Mouse (Mus musculus) lung, embryonic 16.5 days (tissue): ENCODE measurements around the gene Tpbg. TPM values are rescaled to one million over a fixed set of nuclear protein-coding genes. Genes with fewer than 3 reads are reported as not detected.
A peak's percentile ranks its signal among the peaks of the same experiment; 100 is the strongest.
"Not testable (repeated sequence)": the region's sequence is repeated elsewhere in the genome, so short reads cannot be mapped to it uniquely, and the experiment has no call there.

Experiments used
- ATAC-seq: fragments of 200-750 bp; cut with Nextera tagmentation; 2 replicates; pipeline ENCODE4 v1.8.0; 2017; ENCODE audit warnings: low read depth, mild to moderate bottlenecking, moderate library complexity
- H3K27ac ChIP-seq: fragments of 300-500 bp; sonication (generic); 2 replicates; pipeline ENCODE4 v1.5.1; 2014; ENCODE audit warnings: mild to moderate bottlenecking, control low read depth, low read length
- H3K27me3 ChIP-seq: fragments of 300-500 bp; sonication (generic); 2 replicates; pipeline ENCODE4 v1.6.1; 2014; ENCODE audit warnings: low read depth, low read length, mixed read lengths; ENCODE audit not compliant: control insufficient read depth, insufficient read depth
- H3K36me3 ChIP-seq: fragments of 300-500 bp; sonication (generic); 2 replicates; pipeline ENCODE4 v1.6.1; 2014; ENCODE audit warnings: low read length; ENCODE audit not compliant: control insufficient read depth, insufficient read depth
- H3K4me1 ChIP-seq: fragments of 300-500 bp; sonication (generic); replicated peaks from 2 replicates; pipeline ENCODE4 v1.6.1; 2014; ENCODE audit warnings: low read length, mixed read lengths; ENCODE audit not compliant: control insufficient read depth, insufficient read depth
- H3K4me2 ChIP-seq: fragments of 300-500 bp; sonication (generic); 2 replicates; pipeline ENCODE4 v1.6.1; 2014; ENCODE audit warnings: low read depth, low read length, control low read depth
- H3K4me3 ChIP-seq: fragments of 300-500 bp; sonication (generic); 2 replicates; pipeline ENCODE4 v1.5.1; 2014; ENCODE audit warnings: mild to moderate bottlenecking, low read length, control low read depth
- H3K9ac ChIP-seq: fragments of 300-500 bp; sonication (generic); 2 replicates; pipeline ENCODE4 v1.6.1; 2014; ENCODE audit warnings: low read length, control low read depth
- H3K9me3 ChIP-seq: fragments of 300-500 bp; sonication (generic); 2 replicates; pipeline ENCODE4 v1.6.1; 2016; ENCODE audit warnings: low read length; ENCODE audit not compliant: control insufficient read depth
- WGBS: fragments of 180-500 bp; shearing (Covaris S2); extraction: QIAGEN DNeasy Blood & Tissue Kit; methylation state at CpG from one replicate; pipeline ENCODE4 v1.1.7; 2014; 5-methylcytosine and 5-hydroxymethylcytosine counted together
- polyA plus RNA-seq: library from polyadenylated mRNA; unstranded; fragments of >200 nt; fragmentation: Nextera tagmentation; extraction: Ambion mirVana; gene quantifications from 2 replicates; pipeline ENCODE4 v1.2.1, GENCODE M21; 2015

The Tpbg gene
- 7.1 and 8.3 TPM in 2 replicates for polyA plus RNA-seq

DNA sequence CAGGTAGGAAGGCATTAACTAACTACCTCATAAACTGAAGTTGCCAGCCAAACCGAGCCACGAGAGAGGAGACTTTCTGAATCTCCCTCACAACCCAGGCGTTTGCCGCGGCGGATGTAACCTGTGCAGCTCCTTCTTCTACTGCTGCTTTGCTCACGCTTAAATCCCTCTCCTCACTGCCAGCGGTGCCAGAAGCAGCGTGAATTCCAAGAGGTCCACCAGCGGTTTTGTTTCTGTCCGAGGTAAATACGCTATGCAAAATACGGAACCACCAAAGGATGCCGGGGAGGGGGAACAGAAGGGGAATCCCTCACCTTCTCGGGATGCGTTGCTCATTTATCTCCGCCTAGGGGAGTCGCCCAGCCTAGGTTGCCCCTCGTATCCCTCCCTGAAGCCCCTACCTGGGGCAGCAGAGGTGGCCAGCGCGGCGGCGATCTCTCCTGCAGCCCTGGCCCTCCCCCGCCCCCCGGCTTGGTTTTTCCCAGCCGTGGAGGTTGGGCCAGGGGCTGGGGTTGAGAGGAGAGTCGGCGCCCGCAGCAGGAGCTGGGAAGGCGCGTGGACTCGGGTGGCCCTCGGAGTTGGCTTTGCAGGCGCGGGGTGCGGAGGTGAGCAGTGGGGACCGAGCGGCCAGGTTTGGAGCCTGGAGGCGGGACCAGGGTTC, at the start of gene Tpbg:
TSS of gene Tpbg (plus strand) at position 30 of the 661 bp plus-strand sequence.
- H3K4me3 ChIP-seq = peak within 1 kb of the TSS; percentile 84
- ATAC-seq = peak; percentile 87
- no peaks in the 10 kb centered on the region for H3K36me3 ChIP-seq
- H3K27ac ChIP-seq = peak within 1 kb of the TSS; percentile 64
- under 1% methylated on average over 39 of the region's 39 CpGs for WGBS
- H3K4me2 ChIP-seq = peak within 1 kb of the TSS; percentile 99
- no peaks in the 10 kb centered on the region for H3K9me3 ChIP-seq
- 0 out of 2 replicates have a peak, but pooled peaks cover 9% of the 10 kb centered on the region for H3K4me1 ChIP-seq
- H3K27me3 ChIP-seq = 0 out of 2 replicates have a peak, but pooled peaks cover 2% of the 10 kb centered on the region
- H3K9ac ChIP-seq = peak within 1 kb of the TSS; percentile 80

DNA sequence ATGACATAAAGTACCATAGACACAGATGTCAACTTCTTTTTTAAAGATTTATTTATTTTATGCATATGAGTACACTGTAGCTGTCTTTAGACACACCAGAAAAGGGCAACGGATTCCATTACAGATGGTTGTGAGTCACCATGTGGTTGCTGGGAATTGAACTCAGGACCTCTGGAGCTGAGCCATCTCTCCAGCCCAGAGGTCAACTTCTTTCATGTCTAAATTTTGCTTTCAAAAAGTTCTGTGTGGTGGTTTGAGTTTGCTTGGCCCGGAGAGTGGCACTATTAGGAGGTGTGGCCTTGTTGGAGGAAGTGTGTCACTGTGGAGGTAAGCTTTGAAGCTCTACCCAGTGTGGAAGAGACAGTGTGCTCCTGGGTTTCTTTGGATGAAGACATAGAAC, 40.2 kb upstream of the Tpbg start:
- not testable (repeated sequence) for H3K27ac ChIP-seq, H3K4me1 ChIP-seq, H3K27me3 ChIP-seq, H3K9me3 ChIP-seq, H3K36me3 ChIP-seq, H3K4me2 ChIP-seq, H3K9ac ChIP-seq, ATAC-seq, H3K4me3 ChIP-seq
- WGBS = 80% methylated on average over 2 of the region's 2 CpGs

DNA sequence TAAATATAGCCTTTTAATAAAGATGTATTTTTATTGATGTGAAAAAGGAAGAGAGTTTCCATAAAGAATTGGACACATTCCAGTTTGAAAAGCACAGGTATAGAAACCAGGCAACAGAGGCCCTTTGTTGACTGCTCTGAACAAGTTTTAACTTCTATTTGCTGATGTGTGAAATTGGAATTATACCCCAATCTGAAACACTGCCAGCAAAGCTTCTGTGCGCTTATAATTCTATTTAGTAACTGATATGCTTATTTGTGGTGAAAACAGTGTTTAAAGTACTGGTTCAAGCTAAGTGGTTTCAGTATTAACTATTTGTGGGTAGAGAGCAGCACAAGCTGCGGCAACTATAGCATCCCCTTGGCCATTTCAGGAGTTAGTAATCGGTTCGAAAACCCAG, 39.6 kb upstream of the Tpbg start:
- Histone ChIP-seq H3K27me3 (no peaks in the 10 kb centered on the region), H3K4me2 (no peak overlapping the region), H3K36me3 (no peaks in the 10 kb centered on the region), H3K9ac (no peak overlapping the region), H3K27ac (no peak overlapping the region), H3K4me3 (no peak overlapping the region), H3K9me3 (no peaks in the 10 kb centered on the region), H3K4me1 (no peaks in the 10 kb centered on the region)
- no peak for ATAC-seq
- 78% methylated on average over 4 of the region's 4 CpGs for WGBS

DNA sequence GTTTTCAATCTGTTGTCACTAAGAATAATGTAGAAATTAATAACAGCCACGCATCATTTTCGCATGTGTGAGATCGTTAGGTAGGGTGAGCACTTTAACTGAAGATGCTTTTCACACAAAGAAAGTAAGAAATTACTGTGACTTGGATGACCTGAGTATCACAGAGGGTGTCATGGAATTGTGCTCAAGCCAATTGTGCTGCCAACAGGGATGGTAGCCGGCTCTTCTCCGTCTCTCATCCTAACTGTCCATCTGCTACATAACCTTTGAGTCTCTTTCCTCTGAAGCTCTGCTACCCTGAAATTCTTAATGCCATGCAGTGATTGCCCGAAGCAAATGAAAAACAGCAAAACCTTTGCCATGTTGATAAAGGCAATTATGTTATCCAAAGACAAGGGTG, 35.8 kb upstream of the Tpbg start:
- H3K4me1 ChIP-seq = no peaks in the 10 kb centered on the region
- H3K36me3 ChIP-seq = no peaks in the 10 kb centered on the region
- 92% methylated on average over 6 of the region's 6 CpGs for WGBS
- no peaks in the 10 kb centered on the region for H3K27me3 ChIP-seq
- no peak overlapping the region for H3K4me3 ChIP-seq
- H3K9ac ChIP-seq = no peak overlapping the region
- H3K9me3 ChIP-seq = no peaks in the 10 kb centered on the region
- H3K4me2 ChIP-seq = no peak overlapping the region
- no peak for ATAC-seq
- H3K27ac ChIP-seq = no peak overlapping the region

DNA sequence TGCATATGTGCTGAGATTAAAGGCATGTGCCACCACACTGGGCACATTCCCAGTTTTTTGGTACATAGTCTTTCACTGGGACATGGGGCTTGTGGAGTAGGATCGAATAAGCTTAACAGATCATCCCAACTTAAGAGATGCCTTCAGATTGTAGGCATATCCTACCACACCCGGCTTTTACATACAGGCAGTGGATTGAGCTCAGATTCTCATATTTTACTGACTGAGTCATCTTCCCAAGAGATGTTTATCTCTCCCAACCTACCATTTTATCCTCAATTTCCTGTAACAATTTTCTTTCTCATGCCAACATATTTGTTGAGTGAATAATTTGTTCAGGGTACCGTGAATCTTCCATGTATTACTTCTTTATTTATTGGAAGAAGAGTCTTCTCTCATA, 32.9 kb upstream of the Tpbg start:
- no peaks in the 10 kb centered on the region for H3K4me1 ChIP-seq
- H3K4me3 ChIP-seq = no peak overlapping the region
- 79% methylated on average over 3 of the region's 3 CpGs for WGBS
- no peaks in the 10 kb centered on the region for H3K9me3 ChIP-seq
- H3K9ac ChIP-seq = no peak overlapping the region
- H3K27me3 ChIP-seq = no peaks in the 10 kb centered on the region
- no peak for ATAC-seq
- no peak overlapping the region for H3K27ac ChIP-seq
- H3K36me3 ChIP-seq = no peaks in the 10 kb centered on the region
- H3K4me2 ChIP-seq = no peak overlapping the region

DNA sequence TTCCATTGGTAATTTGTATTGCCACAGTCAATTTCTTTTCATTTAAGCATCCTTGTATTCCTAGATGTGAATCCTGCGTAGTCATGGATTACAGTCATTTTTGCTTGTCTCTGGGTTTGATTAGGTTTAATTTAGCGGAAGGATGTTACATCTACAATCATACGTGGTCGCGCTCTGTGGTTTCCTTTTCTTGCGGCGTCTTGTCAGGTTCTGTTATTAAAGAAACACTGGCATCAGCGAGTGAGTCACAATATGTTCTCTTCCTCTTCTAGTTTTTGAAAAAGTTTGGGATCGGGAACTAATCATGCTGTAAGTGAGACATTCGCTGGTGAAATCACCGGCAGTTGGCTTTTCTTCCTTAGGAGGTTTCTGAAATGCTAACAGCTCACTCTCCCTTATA, 21.4 kb upstream of the Tpbg start:
- Histone ChIP-seq H3K9ac (no peak overlapping the region), H3K36me3 (no peaks in the 10 kb centered on the region), H3K27me3 (no peaks in the 10 kb centered on the region), H3K27ac (no peak overlapping the region), H3K4me2 (no peak overlapping the region), H3K4me1 (no peaks in the 10 kb centered on the region), H3K4me3 (no peak overlapping the region), H3K9me3 (no peaks in the 10 kb centered on the region)
- WGBS = 86% methylated on average over 11 of the region's 11 CpGs
- no peak for ATAC-seq

DNA sequence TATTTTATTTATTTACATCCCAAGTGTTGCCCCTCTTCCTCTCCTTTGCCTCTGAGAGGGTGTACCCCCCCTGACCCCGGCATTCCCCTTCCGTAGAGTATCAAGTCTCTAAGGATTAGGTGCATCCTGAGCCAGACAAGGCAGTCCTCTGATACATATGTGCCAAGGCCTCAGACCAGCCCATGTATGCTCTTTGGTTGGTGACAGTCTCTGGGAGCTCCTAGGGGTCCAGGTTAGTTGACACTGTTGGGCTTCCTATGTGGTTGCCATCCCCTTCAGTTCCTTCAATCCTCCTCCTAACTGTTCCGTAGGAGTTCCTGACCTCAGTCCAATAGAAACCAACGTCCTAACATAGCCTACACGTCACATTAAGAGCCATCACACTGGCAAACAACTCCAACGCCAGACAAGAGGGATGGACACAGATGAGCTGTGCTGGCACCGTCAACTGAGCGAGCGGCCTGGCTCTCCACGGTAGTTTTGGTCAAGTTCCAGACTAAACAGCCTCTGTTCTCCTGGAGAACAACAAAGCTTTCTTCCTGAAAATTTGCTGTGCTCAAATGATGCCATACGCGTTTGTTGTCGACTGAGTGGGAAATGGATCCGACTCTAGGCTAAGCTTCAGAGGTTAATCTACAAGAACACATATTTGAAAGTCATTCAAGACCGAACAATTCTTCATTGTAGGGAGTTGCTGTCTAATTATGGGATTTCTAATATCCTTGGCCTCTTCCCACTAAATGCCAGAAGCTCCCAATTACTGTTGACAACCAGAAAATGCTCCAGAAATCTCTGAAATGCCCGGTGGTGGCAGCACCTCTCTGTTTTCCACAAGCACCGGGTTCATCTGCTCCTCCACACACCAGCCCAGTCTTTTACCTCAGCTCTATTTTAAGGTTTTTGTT, 6.4 kb upstream of the Tpbg start:
- H3K9ac ChIP-seq = no peak overlapping the region
- ATAC-seq = no peak
- no peaks in the 10 kb centered on the region for H3K4me1 ChIP-seq
- no peak overlapping the region for H3K27ac ChIP-seq
- H3K4me3 ChIP-seq = no peak overlapping the region
- no peaks in the 10 kb centered on the region for H3K36me3 ChIP-seq
- no peaks in the 10 kb centered on the region for H3K9me3 ChIP-seq
- H3K4me2 ChIP-seq = no peak overlapping the region
- no peaks in the 10 kb centered on the region for H3K27me3 ChIP-seq
- 78% methylated on average over 17 of the region's 17 CpGs for WGBS

DNA sequence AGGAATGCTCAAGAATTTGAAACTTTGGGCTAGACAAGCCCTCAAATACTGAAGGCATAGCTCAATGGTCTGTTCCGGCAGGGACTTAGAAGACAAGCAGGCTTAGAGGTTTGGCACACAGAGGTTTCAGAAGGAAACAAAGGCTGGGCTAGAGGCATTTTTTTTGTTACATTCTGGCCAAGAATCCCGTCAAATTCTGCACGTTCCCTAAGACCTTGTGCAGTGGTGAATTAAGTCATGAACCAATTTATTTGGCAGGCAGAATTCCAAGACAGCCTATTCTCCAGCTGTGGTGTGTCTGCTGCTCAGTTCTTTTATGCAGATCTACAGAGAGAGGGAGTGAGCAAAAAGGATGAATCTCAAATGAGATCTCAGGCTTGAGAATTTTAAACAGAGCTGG, 2.6 kb upstream of the Tpbg start:
- 42% methylated on average over 3 of the region's 3 CpGs for WGBS
- ATAC-seq = no peak

DNA sequence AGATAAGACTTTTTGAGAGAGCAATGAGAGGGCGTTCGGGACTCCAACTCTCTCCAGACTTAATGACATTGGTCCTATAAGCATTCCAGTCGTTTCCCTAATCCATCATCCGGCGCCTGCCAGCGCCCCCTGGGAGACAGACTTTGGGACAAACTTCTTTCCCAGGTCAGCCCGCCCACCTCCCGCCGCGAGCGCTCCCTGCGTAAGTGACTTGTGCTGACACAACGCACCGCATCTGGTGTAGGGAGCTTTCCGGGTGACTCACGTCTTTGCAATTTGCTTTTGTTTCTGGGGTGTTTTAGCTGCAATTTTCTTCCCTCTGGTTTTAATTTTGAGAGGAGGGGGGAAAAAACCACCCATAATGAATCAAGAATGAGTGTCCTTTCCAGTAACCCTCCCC, 289 bp upstream of the Tpbg start:
- H3K9ac ChIP-seq = peak overlapping the region; percentile 80
- ATAC-seq = peak; percentile 32; the same call in 1 of the 2 replicates
- peak overlapping the region; percentile 64 for H3K27ac ChIP-seq
- H3K36me3 ChIP-seq = no peaks in the 10 kb centered on the region
- H3K4me1 ChIP-seq = 0 out of 2 replicates have a peak, but pooled peaks cover 9% of the 10 kb centered on the region
- H3K27me3 ChIP-seq = 0 out of 2 replicates have a peak, but pooled peaks cover 2% of the 10 kb centered on the region
- H3K9me3 ChIP-seq = no peaks in the 10 kb centered on the region
- H3K4me2 ChIP-seq = peak overlapping the region; percentile 99
- peak overlapping the region; percentile 84 for H3K4me3 ChIP-seq
- under 1% methylated on average over 16 of the region's 16 CpGs for WGBS

More for the DNA sequence above, 2.6 kb upstream of the Tpbg start:
- H3K36me3 ChIP-seq = no peaks in the 10 kb centered on the region
- H3K4me2 ChIP-seq = no peak overlapping the region
- no peak overlapping the region for H3K4me3 ChIP-seq
- 0 out of 2 replicates have a peak, but pooled peaks cover 7% of the 10 kb centered on the region for H3K4me1 ChIP-seq
- no peaks in the 10 kb centered on the region for H3K9me3 ChIP-seq
- H3K9ac ChIP-seq = no peak overlapping the region
- no peak overlapping the region for H3K27ac ChIP-seq
- 0 out of 2 replicates have a peak, but pooled peaks cover under 1% of the 10 kb centered on the region for H3K27me3 ChIP-seq
